Mouse (Mus musculus) layer of hippocampus, postnatal 14 days (tissue): Measurements from ENCODE around the gene Olfr706. TPM values are rescaled to one million over a fixed set of nuclear protein-coding genes. Genes with fewer than 3 reads are reported as not detected.
"Not testable (repeated sequence)": the region's sequence is repeated elsewhere in the genome, so short reads cannot be mapped to it uniquely, and the experiment has no call there.

Experiments
- DNase-seq, 2 experiments: peaks; one replicate each; pipeline ENCODE4 v3.0.0; 2021 to 2022; ENCODE audit warnings: low spot score in 2 of 2, mixed read lengths in 1 of 2
- long read RNA-seq, 2 experiments: library from polyadenylated mRNA; stranded (forward); transcript quantifications; one replicate each; pipeline ENCODE4 v2.0.0; 2021
- total RNA-seq, 2 experiments: library from RNA; stranded (reverse); gene quantifications; 2 replicates each; pipeline ENCODE4 v1.2.3; 2021

Gene Olfr706
- total RNA-seq = not detected
- long read RNA-seq, experiment 1 = 0 reads
- long read RNA-seq, experiment 2 = 0 reads

DNA sequence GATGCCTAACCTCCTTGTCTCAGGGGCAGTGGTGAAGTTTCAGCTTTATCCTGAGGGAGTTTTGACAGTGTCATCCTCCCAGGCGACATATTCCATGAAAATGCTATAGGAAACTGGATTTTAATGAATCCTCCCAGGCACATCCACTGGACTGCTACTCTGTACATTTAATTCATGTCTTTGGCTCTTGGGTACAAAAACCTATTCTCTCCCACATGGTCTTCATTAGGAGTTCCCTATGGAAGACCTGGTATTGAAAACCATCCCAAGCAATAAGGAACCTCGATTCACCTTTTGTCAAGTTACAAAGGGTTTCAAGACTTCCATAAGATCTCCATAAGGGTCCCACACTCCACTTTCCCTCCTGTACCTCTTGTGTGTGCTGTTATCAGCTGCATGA, at the start of gene Olfr706:
TSS of gene Olfr706 (minus strand) at position 101 of the 400 bp plus-strand sequence.
- no peak for DNase-seq

DNA sequence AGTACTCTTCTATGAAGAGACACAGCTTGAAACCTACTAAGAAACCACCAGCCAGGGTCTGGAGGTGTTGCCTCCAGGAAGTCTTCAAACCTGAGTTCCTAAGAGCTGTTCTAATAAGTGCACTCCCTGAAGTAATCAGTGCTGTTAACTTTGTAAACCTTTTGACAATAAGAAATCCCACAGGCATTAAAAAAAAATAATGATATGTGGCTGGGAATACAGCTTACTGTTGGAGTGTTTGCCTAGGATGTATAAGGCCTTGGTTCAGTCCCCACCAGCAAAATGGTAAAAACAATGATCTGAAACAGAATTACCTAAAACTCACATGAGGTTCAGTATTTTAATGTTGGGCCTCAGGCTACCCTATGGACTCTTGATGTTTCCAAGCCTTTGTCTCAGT, 44.2 kb upstream of the Olfr706 start, which contains the start of gene Olfr709-ps1:
TSS of gene Olfr709-ps1 (minus strand) at position 101 of the 400 bp plus-strand sequence.
- no peak for DNase-seq

DNA sequence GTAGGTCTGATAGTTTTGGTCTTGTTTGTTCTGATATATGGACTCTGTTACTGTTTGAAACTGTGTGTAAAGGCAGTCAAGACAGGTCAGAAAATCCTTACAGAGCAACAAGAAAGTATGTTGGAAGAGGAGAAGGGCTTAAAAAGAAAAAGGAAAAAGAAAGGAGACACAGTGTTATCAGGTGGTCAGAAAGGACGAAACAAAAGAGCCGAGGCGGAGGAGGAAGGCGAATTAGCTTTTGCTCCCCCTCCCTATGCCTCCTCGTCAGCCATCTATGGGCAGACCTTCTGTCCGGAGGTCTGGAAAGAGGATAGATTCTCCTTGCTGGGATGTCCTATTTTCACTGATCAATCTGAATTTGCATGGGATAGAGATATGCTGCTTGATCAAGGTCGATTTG, 33.0 kb upstream of the Olfr706 start:
- not testable (repeated sequence) for DNase-seq

GRCm38 (mm10) chr7:106907676-106908075, 19.7 kb upstream of the Olfr706 start, which contains the start of gene Olfr1532-ps1:
TSS of gene Olfr1532-ps1 (plus strand) at chr7:106908001.
- DNase-seq = no peak

DNA sequence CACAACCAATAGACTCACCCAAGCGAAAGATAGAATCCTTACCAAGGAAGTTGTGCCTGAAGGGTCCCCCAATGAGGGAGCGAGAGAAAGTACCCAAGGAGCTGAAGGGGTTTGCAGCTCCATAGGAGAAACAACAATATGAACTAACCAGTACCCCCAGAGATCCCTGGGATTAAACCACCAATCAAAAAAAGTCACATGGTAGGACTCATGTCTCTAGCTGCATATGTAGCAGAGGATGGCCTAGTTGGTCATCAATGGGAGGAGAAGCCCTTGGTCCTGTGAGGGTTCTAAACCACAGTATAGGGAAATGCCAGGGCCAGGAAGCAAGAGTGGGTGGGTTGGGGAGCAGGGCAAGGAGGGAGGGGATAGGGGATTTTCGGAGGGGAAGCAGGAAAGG, 13.2 kb upstream of the Olfr706 start, which contains the start of gene Olfr707:
TSS of gene Olfr707 (minus strand) at position 101 of the 400 bp plus-strand sequence.
- DNase-seq = not testable (repeated sequence)

- DNase-seq = no peak
Measured at GRCm38 (mm10) chr7:106876791-106877190, 11.2 kb downstream of the Olfr706 start, which contains the start of gene Olfr705. TSS of gene Olfr705 (minus strand) at chr7:106876891.

DNA sequence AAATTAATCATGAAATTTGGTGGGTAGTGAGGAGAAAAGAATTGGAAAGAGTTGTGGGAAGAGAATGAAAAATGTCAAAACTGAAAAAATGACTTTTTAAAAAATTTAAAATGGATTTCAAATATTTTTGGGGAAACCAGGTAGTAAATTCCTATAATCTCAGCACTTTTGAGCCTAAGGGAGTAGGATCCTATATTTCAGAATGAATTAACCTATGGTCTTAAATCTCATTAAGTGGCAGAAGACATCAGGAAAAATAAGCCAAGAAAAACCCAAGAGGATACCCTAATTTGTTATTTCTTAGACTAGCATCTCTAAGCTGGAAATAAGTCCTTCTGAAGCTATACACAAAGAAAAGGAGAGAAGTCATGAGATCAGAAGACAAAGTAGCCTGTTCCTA, 25.1 kb downstream of the Olfr706 start, which contains the start of gene Olfr704:
TSS of gene Olfr704 (plus strand) at position 301 of the 400 bp plus-strand sequence.
- DNase-seq = no peak

DNA sequence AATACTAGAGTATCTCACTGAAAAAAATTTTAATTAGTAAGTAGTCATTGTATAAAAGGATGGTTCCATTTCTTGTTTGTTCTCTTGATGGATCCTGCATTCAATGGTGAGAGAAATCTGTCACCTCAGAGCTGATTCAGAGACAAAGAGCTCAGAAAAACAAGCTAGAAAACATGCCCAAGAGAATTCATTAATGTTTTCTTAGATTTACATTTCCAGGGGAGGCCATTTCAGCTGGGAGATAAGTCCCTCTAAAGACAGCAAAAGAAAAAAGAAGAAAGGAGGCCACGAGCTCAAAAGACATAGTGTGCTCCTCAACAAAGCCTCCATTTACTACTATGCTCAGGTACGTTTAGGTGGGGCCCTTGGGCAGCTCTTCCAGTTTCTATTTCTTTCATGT, 44.9 kb downstream of the Olfr706 start, which contains the start of gene Olfr703:
TSS of gene Olfr703 (plus strand) at position 301 of the 400 bp plus-strand sequence.
- DNase-seq = no peak

DNA sequence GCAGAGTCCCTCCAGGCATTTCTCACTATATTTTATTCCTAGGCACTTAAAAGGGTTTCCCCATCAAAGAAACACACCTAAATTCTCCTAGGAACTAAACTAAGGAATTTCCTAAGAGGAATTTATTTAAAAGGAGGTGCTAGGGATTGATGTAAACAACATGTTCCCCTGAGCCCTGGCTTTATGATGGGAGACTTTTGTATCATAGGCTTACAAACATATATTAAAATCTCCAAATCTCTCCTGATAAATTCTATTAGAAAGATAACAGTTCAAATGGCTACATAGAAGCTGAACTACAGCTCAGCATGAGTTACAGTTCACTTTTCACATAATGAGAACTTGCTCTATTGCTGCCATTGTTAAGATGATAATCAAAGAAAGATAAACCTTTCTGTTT, 54.2 kb downstream of the Olfr706 start, which contains the start of gene Olfr702:
TSS of gene Olfr702 (minus strand) at position 101 of the 400 bp plus-strand sequence.
- DNase-seq = no peak

Other genes with a start within 250 kb of the Olfr706 start
- not detected for gene Olfr693, start 207.6 kb downstream of the Olfr706 start, total RNA-seq
- not detected for gene Olfr694, start 196.3 kb downstream of the Olfr706 start, total RNA-seq
- not detected for gene Olfr695, start 171.8 kb downstream of the Olfr706 start, total RNA-seq
- gene Olfr697, start 145.7 kb downstream of the Olfr706 start, total RNA-seq = not detected
- gene Olfr698, start 132.8 kb downstream of the Olfr706 start, total RNA-seq = not detected
- not detected for gene Olfr699, start 95.0 kb downstream of the Olfr706 start, total RNA-seq
- gene Olfr700, start 79.3 kb downstream of the Olfr706 start, total RNA-seq = not detected
- not detected for gene Olfr701, start 74.0 kb downstream of the Olfr706 start, total RNA-seq
- gene Olfr702, start 54.3 kb downstream of the Olfr706 start, total RNA-seq = not detected
- not detected for gene Olfr703, start 44.8 kb downstream of the Olfr706 start, total RNA-seq
- gene Olfr704, start 25.0 kb downstream of the Olfr706 start, total RNA-seq = not detected
- not detected for gene Olfr705, start 11.3 kb downstream of the Olfr706 start, total RNA-seq
- not detected for gene Olfr707, start 13.1 kb upstream of the Olfr706 start, total RNA-seq
- not detected for gene Olfr1532-ps1, start 19.8 kb upstream of the Olfr706 start, total RNA-seq
- not detected for gene Olfr709-ps1, start 44.1 kb upstream of the Olfr706 start, total RNA-seq
- not detected for gene Olfr710, start 60.1 kb upstream of the Olfr706 start, total RNA-seq
- under 1 TPM in 1 of 2 experiments, not detected in 1; 0.05 TPM for gene Olfr6, start 75.8 kb upstream of the Olfr706 start, total RNA-seq
- not detected for gene Olfr711, start 87.3 kb upstream of the Olfr706 start, total RNA-seq
- gene Olfr2, start 117.9 kb upstream of the Olfr706 start, total RNA-seq = not detected
- not detected for gene Olfr713, start 143.0 kb upstream of the Olfr706 start, total RNA-seq
- not detected for gene Olfr714, start 182.8 kb upstream of the Olfr706 start, total RNA-seq
- gene Olfr17, start 205.1 kb upstream of the Olfr706 start, total RNA-seq = not detected
- gene Olfr715b, start 222.2 kb upstream of the Olfr706 start, total RNA-seq = not detected
- not detected for gene Olfr715, start 242.9 kb upstream of the Olfr706 start, total RNA-seq